Mouse (Mus musculus) lung, postnatal 0 days (tissue): Measurements from ENCODE around the gene Orc2. TPM values are rescaled to one million over a fixed set of nuclear protein-coding genes. Genes with fewer than 3 reads are reported as not detected.

ENCODE experiments used
- ATAC-seq: fragments of 200-750 bp; cut with Nextera tagmentation; 2 replicates; pipeline ENCODE4 v1.8.0; 2017; ENCODE audit warnings: moderate library complexity
- DNase-seq: peaks from one replicate; pipeline ENCODE4 v3.0.0-alpha.2; 2016; ENCODE audit warnings: low spot score
- H3K27ac ChIP-seq: fragments of 300-500 bp; sonication (generic); 2 replicates; pipeline ENCODE4 v1.5.1; 2014; ENCODE audit warnings: antibody characterized with exemption, mild to moderate bottlenecking, low read length, mixed read lengths
- H3K27me3 ChIP-seq: fragments of 300-500 bp; sonication (generic); replicated peaks from 2 replicates; pipeline ENCODE4 v1.6.1; 2014; ENCODE audit warnings: low read length, mixed read lengths; ENCODE audit not compliant: insufficient read depth
- H3K36me3 ChIP-seq: fragments of 300-500 bp; sonication (generic); 2 replicates; pipeline ENCODE4 v1.6.1; 2014; ENCODE audit warnings: low read length, mixed read lengths; ENCODE audit not compliant: insufficient read depth
- H3K4me1 ChIP-seq: fragments of 300-500 bp; sonication (generic); 2 replicates; pipeline ENCODE4 v1.6.1; 2014; ENCODE audit warnings: antibody characterized with exemption, low read depth, low read length, mixed read lengths; ENCODE audit not compliant: insufficient read depth
- H3K4me2 ChIP-seq: fragments of 300-500 bp; sonication (generic); replicated peaks from 2 replicates; pipeline ENCODE4 v1.6.1; 2014; ENCODE audit warnings: low read depth, mild to moderate bottlenecking, low read length, moderate library complexity, mixed read lengths
- H3K4me3 ChIP-seq: fragments of 300-500 bp; sonication (generic); 2 replicates; pipeline ENCODE4 v1.5.1; 2014; ENCODE audit warnings: low read depth, low read length
- H3K9ac ChIP-seq: fragments of 300-500 bp; sonication (generic); replicated peaks from 2 replicates; pipeline ENCODE4 v1.6.1; 2014; ENCODE audit warnings: low read depth, mild to moderate bottlenecking
- H3K9me3 ChIP-seq: fragments of 300-500 bp; sonication (generic); 2 replicates; pipeline ENCODE4 v1.6.1; 2016; ENCODE audit warnings: low read length, mixed read lengths
- CTCF ChIP-seq: IDR thresholded peaks from 2 replicates; pipeline ENCODE4 v1.5.1; 2016; ENCODE audit warnings: antibody characterized with exemption, mild to moderate bottlenecking
- EP300 ChIP-seq: IDR thresholded peaks from 2 replicates; pipeline ENCODE4 v1.6.1; 2016; ENCODE audit warnings: antibody characterized with exemption, mild to moderate bottlenecking, control low read depth
- WGBS: fragments of 180-500 bp; shearing (Covaris S2); extraction: QIAGEN DNeasy Blood & Tissue Kit; methylation state at CpG from one replicate; pipeline ENCODE4 v1.1.7; 2014; 5-methylcytosine and 5-hydroxymethylcytosine counted together
- polyA plus RNA-seq: library from polyadenylated mRNA; unstranded; fragments of >200 nt; fragmentation: Nextera tagmentation; extraction: Ambion mirVana; gene quantifications from 2 replicates; pipeline ENCODE4 v1.2.1, GENCODE M21; 2015

Orc2 gene
- 11.4 and 12.4 TPM in 2 replicates for polyA plus RNA-seq

DNA sequence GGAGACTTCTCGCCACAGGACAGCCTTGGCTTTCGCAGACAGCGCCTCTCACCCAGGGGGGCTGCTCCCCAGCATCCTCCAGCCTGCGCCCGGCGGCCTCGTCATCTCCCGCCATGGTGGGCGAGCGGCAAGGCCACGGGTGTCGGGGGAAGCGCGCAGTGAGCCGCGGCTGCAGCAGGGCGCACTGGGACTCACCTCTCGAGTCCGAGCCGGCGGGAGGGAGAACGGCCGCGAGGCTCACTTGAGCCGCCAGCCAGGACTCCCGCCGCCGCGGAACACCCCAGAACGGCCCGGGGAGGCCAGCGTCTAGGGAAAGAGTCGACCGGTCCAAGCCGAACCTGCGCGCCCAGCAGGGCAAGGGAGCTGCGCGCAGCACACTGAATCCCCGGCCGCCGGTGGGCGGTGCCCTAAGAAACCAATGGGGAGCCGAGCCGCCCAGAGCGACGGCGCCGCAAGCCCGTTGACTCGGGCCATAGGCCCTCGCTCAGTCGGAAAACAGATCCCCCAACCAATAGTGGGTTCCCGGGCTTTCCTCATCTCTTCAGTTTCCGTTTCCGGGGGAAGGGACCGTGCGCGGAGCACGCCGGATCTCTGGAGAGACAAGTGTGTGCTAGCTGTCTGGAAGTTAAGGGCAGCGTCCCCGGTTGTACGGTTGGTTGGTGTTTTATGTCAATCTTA, at the start of gene Orc2:
Gene Orc2 (minus strand): TSS at position 533 of the 678 bp plus-strand sequence.
- Histone ChIP-seq H3K27ac (peak within 1 kb of the TSS; percentile 85), H3K4me1 (no peaks in the 10 kb centered on the region; the same call in 1 of the 2 replicates), H3K9me3 (peaks cover 13% of the 10 kb centered on the region), H3K27me3 (no peaks in the 10 kb centered on the region), H3K9ac (peak within 1 kb of the TSS; percentile 82), H3K4me3 (peak within 1 kb of the TSS; percentile 90), H3K36me3 (peaks cover 2% of the 10 kb centered on the region; the same call in 1 of the 2 replicates), H3K4me2 (peak within 1 kb of the TSS; percentile 92)
- ATAC-seq (peak; percentile 100), DNase-seq (peak; percentile 97)
- no peak for TF ChIP-seq CTCF
- TF ChIP-seq EP300, result peak; percentile 37; the same call in 1 of the 2 replicates
- WGBS, result 0% methylated on average over 48 of the region's 64 CpGs

DNA sequence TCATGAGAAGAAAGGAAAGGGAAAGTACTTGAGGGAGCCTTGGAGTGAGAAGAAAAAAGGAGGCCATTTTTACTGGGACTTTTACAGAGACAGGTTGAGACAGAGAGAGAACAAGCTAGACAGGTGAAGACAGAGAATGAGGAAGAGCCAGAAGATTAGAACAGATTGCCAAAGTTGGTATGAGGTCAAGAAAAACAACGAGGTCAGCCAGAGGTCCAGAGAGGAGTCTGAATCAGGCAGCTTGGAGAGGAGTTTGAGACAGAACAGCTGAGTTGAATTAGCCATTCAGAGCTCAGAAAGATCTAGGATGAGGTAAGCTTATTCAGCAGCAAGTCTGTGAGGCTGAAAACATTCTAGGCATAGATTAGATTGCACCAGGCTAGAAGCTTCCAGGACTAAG, 36.5 kb upstream of the Orc2 start:
- Histone ChIP-seq H3K4me2 (no peak overlapping the region), H3K36me3 (peaks cover 26% of the 10 kb centered on the region; the same call in 1 of the 2 replicates), H3K9ac (no peak overlapping the region), H3K27ac (no peak overlapping the region), H3K9me3 (no peaks in the 10 kb centered on the region), H3K4me1 (no peaks in the 10 kb centered on the region), H3K4me3 (no peak overlapping the region), H3K27me3 (no peaks in the 10 kb centered on the region)
- TF ChIP-seq EP300, result no peak
- no peak for TF ChIP-seq CTCF
- DNase-seq (no peak), ATAC-seq (no peak)
- 72% methylated on average over 1 of the region's 1 CpGs for WGBS

DNA sequence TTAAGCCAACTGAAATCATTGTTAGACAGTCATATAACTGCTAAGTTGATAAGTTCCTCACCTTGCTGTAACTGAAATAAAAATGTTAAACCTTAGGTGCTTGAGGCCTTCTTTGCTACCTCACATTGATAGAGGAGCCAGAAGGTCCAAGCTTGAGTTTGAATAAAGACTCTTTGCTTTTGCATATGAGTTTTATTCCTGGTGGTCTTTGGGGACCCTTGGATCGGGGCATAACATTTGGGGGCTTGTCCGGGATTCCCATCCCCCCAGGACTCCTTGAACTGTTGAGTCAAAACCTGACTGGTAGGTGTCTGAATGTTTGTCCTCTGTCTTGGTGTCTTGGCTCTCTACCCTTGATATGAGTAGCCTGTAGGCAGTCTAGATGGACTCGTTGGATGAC, 2.3 kb upstream of the Orc2 start:
- Histone ChIP-seq H3K27ac (no peak overlapping the region), H3K4me3 (no peak overlapping the region), H3K27me3 (no peaks in the 10 kb centered on the region), H3K36me3 (no peaks in the 10 kb centered on the region), H3K4me1 (no peaks in the 10 kb centered on the region; the same call in 1 of the 2 replicates), H3K4me2 (no peak overlapping the region), H3K9ac (no peak overlapping the region), H3K9me3 (peaks cover 13% of the 10 kb centered on the region)
- WGBS, result 96% methylated on average over 3 of the region's 3 CpGs
- DNase-seq, result no peak
- no peak for ATAC-seq
- no peak for TF ChIP-seq EP300
- no peak for TF ChIP-seq CTCF

DNA sequence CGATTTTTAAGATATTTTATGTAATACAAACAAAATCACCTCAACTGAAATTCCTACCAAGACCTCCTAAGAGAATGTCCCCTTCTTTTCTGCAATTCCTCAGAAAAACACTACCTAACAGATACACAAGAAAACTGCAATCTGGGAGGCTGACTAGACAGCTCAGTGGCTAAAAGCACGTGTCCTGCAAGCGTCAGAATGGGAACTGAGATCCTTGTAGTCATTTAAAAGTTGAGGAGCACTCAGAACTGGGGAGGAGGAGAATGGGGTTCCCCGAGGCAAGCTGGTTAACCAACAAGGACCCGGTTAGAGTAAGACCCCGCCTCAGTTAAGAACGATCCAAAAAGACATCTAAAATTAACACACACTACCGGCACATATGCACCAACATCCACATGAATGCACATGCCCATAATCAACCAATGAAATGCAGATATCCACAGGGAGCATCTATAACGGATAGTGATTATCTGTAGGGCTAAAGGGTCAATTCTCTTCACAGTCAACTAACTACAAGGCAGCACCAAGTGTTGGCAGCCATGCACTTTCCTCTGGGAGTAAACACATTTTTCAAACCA, 1.0 kb downstream of the Orc2 start:
- no peaks in the 10 kb centered on the region for H3K27me3 ChIP-seq
- WGBS, result 17% methylated on average over 9 of the region's 9 CpGs
- ATAC-seq, result no peak
- no peak overlapping the region for H3K27ac ChIP-seq
- H3K4me2 ChIP-seq, result peak overlapping the region; percentile 92
- no peak for TF ChIP-seq EP300
- TF ChIP-seq CTCF, result no peak
- DNase-seq, result no peak
- H3K4me1 ChIP-seq, result no peaks in the 10 kb centered on the region; the same call in 1 of the 2 replicates
- H3K36me3 ChIP-seq, result peaks cover 6% of the 10 kb centered on the region; the same call in 1 of the 2 replicates
- H3K9me3 ChIP-seq, result peaks cover 13% of the 10 kb centered on the region
- H3K9ac ChIP-seq, result peak overlapping the region; percentile 82
- H3K4me3 ChIP-seq, result peak overlapping the region; percentile 90

DNA sequence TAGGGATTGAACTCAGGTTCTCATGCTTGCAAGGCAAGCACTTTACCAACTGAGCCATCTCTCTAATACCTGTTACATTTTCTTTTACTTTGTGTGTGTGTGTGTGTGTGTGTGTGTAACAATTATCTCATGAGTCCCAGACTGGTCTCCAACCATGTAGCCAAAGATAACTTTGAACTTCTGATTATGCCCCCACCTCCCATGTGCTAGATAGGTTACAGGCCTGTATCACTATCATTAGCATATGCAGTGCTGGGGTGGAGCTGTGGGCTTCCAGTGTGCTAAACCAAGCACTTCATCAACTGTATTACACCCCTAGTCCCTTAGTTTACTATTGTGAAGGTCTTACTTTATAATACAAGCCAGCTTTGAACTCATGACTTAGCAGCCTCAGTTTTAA, 1.8 kb downstream of the Orc2 start:
- DNase-seq, result no peak
- no peak overlapping the region for H3K4me2 ChIP-seq
- H3K36me3 ChIP-seq, result peaks cover 6% of the 10 kb centered on the region; the same call in 1 of the 2 replicates
- peaks cover 11% of the 10 kb centered on the region for H3K9me3 ChIP-seq
- no peaks in the 10 kb centered on the region for H3K27me3 ChIP-seq
- no peak overlapping the region for H3K4me3 ChIP-seq
- H3K4me1 ChIP-seq, result no peaks in the 10 kb centered on the region; the same call in 1 of the 2 replicates
- ATAC-seq, result no peak
- no peak overlapping the region for H3K27ac ChIP-seq
- no peak for TF ChIP-seq CTCF
- TF ChIP-seq EP300, result no peak
- no peak overlapping the region for H3K9ac ChIP-seq

DNA sequence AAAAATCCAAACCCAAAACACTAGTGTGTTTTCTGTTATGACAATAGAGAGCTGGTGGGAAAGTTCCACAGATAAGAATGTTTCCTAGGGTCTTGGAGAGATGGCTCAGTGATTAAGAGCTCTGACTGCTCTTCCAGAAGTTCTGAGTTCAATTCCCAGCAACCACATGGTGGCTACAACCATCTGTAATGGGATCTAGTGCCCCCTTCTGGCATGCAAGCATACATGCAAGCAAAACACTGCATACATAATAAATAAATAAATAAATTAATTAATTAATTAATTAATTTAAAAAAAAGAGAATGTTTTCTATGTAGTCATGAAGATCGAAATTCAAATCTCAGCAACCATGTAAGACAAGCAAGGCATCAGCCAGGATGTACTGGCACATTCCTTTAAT, 6.2 kb downstream of the Orc2 start:
- DNase-seq (no peak), ATAC-seq (no peak)
- TF ChIP-seq EP300 (no peak), CTCF (peak; percentile 17; the same call in 1 of the 2 replicates)
- Histone ChIP-seq H3K9me3 (no peaks in the 10 kb centered on the region), H3K4me1 (no peaks in the 10 kb centered on the region; the same call in 1 of the 2 replicates), H3K9ac (no peak overlapping the region), H3K36me3 (peaks cover 18% of the 10 kb centered on the region), H3K4me2 (no peak overlapping the region), H3K27ac (no peak overlapping the region), H3K27me3 (no peaks in the 10 kb centered on the region), H3K4me3 (no peak overlapping the region)
- WGBS, result 98% methylated on average over 1 of the region's 1 CpGs
